Mouse (Mus musculus) brain, embryonic 14.5 days (tissue): ENCODE results near the gene Fam160a1.

ENCODE experiments used
- CTCF ChIP-seq: fragments of 200-500 bp; IDR thresholded peaks from 2 replicates; pipeline ENCODE4 v1.5.1; 2012; ENCODE audit warnings: inconsistent platforms, mild to moderate bottlenecking, moderate library complexity, borderline replicate concordance; ENCODE audit not compliant: insufficient read depth, insufficient read length; ENCODE audit errors: extremely low read depth
- POLR2A ChIP-seq: fragments of 200-500 bp; IDR thresholded peaks from 2 replicates; pipeline ENCODE4 v1.6.1; 2012; ENCODE audit warnings: mild to moderate bottlenecking, inconsistent platforms, borderline replicate concordance; ENCODE audit not compliant: poor library complexity, insufficient read depth, insufficient read length, severe bottlenecking; ENCODE audit errors: extremely low read depth

DNA sequence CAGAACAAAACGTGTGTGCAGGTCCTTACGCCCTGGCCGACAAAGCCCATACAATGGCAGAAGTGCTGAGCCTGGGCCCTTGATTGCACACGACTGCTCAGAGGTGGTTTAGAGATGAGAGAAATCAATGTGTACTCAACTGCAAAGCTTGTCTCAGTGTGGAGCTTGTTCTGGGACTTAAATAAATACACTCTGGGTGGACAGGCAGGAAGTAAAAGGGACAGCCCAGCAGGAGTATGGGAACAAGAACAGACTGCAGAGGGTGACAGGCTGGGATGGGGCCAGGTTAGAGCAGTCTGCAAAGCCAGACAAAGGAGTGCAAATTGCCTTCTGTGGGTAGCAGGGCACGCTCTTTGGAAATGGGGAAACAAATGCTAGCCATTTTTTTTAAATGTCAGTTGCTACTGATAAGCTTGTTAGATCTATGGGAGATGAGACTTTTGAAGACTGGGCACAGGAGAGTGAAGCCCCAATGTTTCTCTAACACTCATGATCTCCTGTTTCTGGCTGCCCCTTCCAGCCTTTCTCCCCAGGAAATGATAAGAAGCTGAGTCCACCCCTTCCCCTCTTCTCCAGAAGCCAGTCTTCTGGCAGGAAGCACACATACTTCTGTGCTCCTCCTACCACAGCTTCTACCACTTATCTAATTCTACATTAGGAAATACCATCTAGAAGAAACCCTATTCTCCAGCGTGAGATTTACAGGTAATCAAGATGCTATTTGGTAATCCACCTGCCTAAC lies 113.8 kb downstream of the Fam160a1 start:
- TF ChIP-seq CTCF (no peak), POLR2A (no peak)
